8 mouse cellular contexts compared by ENCODE assay signal in genomic region chr13:83730155-83730712, GRCm38 (mm10).
A peak's percentile ranks its signal among the peaks of the same experiment; 100 is the strongest.
DNase-seq lines count a peak whose midpoint lies in the region; ATAC-seq and TF ChIP-seq lines count a peak whose summit lies in the region.

No protein-coding gene starts in this region.

- peak overlapping the region; percentile 55 for H3K4me3 ChIP-seq in lung, embryonic 14.5 days (ENCODE audit: low read depth, low read length)
- H3K4me3 ChIP-seq in embryonic facial prominence, embryonic 15.5 days (replicated peaks) = peak overlapping the region; percentile 58
- H3K4me3 ChIP-seq in limb, embryonic 13.5 days = peak overlapping the region; percentile 62
- H3K4me3 ChIP-seq in stomach, embryonic 14.5 days (ENCODE audit: low read depth, low read length) = peak overlapping the region; percentile 49

- H3K27me3 ChIP-seq in lung, embryonic 14.5 days (ENCODE audit: insufficient read depth, low read length) = peaks cover 91% of the 10 kb centered on the region
- H3K27me3 ChIP-seq in embryonic facial prominence, embryonic 15.5 days = peaks cover 85% of the 10 kb centered on the region
- peaks cover 87% of the 10 kb centered on the region for H3K27me3 ChIP-seq in limb, embryonic 13.5 days
- H3K27me3 ChIP-seq in stomach, embryonic 14.5 days (ENCODE audit: control insufficient read depth, insufficient read depth, low read length) = peaks cover 43% of the 10 kb centered on the region

- peak overlapping the region; percentile 89 for H3K4me2 ChIP-seq in lung, embryonic 14.5 days
- peak overlapping the region; percentile 95 for H3K4me2 ChIP-seq in embryonic facial prominence, embryonic 15.5 days (replicated peaks)
- peak overlapping the region; percentile 85 for H3K4me2 ChIP-seq in limb, embryonic 13.5 days (replicated peaks)
- peak overlapping the region; percentile 81 for H3K4me2 ChIP-seq in stomach, embryonic 14.5 days (replicated peaks; ENCODE audit: low read depth, low read length)

- no peaks in the 10 kb centered on the region for H3K9me3 ChIP-seq in lung, embryonic 14.5 days (ENCODE audit: low read depth, low read length)
- H3K9me3 ChIP-seq in embryonic facial prominence, embryonic 15.5 days (replicated peaks) = no peaks in the 10 kb centered on the region
- H3K9me3 ChIP-seq in limb, embryonic 13.5 days = no peaks in the 10 kb centered on the region
- H3K9me3 ChIP-seq in stomach, embryonic 14.5 days (ENCODE audit: control insufficient read depth, low read depth, low read length) = no peaks in the 10 kb centered on the region

- peak; percentile 54 for ATAC-seq in lung, embryonic 14.5 days (ENCODE audit: insufficient read depth)
- peak; percentile 8; the same call in 1 of the 2 replicates for ATAC-seq in embryonic facial prominence, embryonic 15.5 days (ENCODE audit: insufficient number of reproducible peaks, low FRiP score, low TSS enrichment, low read depth)
- ATAC-seq in limb, embryonic 13.5 days (ENCODE audit: low FRiP score, low read depth) = no peak
- ATAC-seq in stomach, embryonic 14.5 days (ENCODE audit: insufficient number of reproducible peaks, insufficient read depth, low FRiP score, low read depth) = 0 out of 2 replicates have a peak, but pooled peaks have one; percentile 1

- no peak for TF ChIP-seq CTCF in lung, embryonic 14.5 days (IDR thresholded peaks at IDR 0.05; ENCODE audit: low read depth)

- no peaks in the 10 kb centered on the region for H3K36me3 ChIP-seq in lung, embryonic 14.5 days (ENCODE audit: insufficient read depth)
- H3K36me3 ChIP-seq in embryonic facial prominence, embryonic 15.5 days = no peaks in the 10 kb centered on the region
- no peaks in the 10 kb centered on the region for H3K36me3 ChIP-seq in limb, embryonic 13.5 days
- no peaks in the 10 kb centered on the region for H3K36me3 ChIP-seq in stomach, embryonic 14.5 days (ENCODE audit: control insufficient read depth, insufficient read depth, low read length)

- H3K9ac ChIP-seq in lung, embryonic 14.5 days = peak overlapping the region; percentile 60
- H3K9ac ChIP-seq in embryonic facial prominence, embryonic 15.5 days = peak overlapping the region; percentile 40
- peak overlapping the region; percentile 74 for H3K9ac ChIP-seq in limb, embryonic 13.5 days
- peak overlapping the region; percentile 48; the same call in 1 of the 2 replicates for H3K9ac ChIP-seq in stomach, embryonic 14.5 days (replicated peaks; ENCODE audit: low read depth, low read length)

- DNase-seq in lung, embryonic 14.5 days = peak; percentile 61
- no peak for DNase-seq in lung, adult 18-20 months
- DNase-seq in thymus, postnatal 14 days = no peak
- no peak for DNase-seq in embryo, embryonic 10.5 days (ENCODE audit: low spot score)
- no peak for DNase-seq in lung, postnatal 4 days

- 1% methylated on average over 16 of the region's 16 CpGs for WGBS in lung, embryonic 14.5 days
- WGBS in embryonic facial prominence, embryonic 15.5 days = 1% methylated on average over 16 of the region's 16 CpGs
- under 1% methylated on average over 15 of the region's 16 CpGs for WGBS in limb, embryonic 13.5 days
- WGBS in stomach, embryonic 14.5 days = 2% methylated on average over 16 of the region's 16 CpGs

- peak overlapping the region; percentile 27; the same call in 1 of the 2 replicates for H3K27ac ChIP-seq in lung, embryonic 14.5 days (ENCODE audit: low read depth)
- no peak overlapping the region; the same call in 1 of the 2 replicates for H3K27ac ChIP-seq in embryonic facial prominence, embryonic 15.5 days (replicated peaks)
- H3K27ac ChIP-seq in limb, embryonic 13.5 days = 0 out of 2 replicates have a peak overlapping the region, but pooled peaks have one; percentile 22
- H3K27ac ChIP-seq in stomach, embryonic 14.5 days (ENCODE audit: low read length) = peak overlapping the region; percentile 36; the same call in 1 of the 2 replicates

- H3K4me1 ChIP-seq in lung, embryonic 14.5 days (ENCODE audit: insufficient read depth) = no peaks in the 10 kb centered on the region
- peaks cover 22% of the 10 kb centered on the region for H3K4me1 ChIP-seq in embryonic facial prominence, embryonic 15.5 days
- peaks cover 26% of the 10 kb centered on the region for H3K4me1 ChIP-seq in limb, embryonic 13.5 days
- no peaks in the 10 kb centered on the region for H3K4me1 ChIP-seq in stomach, embryonic 14.5 days (ENCODE audit: control insufficient read depth, insufficient read depth, low read length)
